Mouse (Mus musculus): ENCODE results near the gene Kcne1.

GRCm38 (mm10) chr16:92353295-92353694 is 6.0 kb downstream of the Kcne1 start:
- TF ChIP-seq CTCF (IDR thresholded peaks at IDR 0.05; ENCODE audit: borderline replicate concordance, extremely low read depth, insufficient read depth, insufficient read length) (no peak), POLR2A (IDR thresholded peaks at IDR 0.05; ENCODE audit: borderline replicate concordance, extremely low read depth, insufficient read depth, insufficient read length, poor library complexity, severe bottlenecking) (no peak)
